ENCODE assay signal across 19 mouse cellular contexts in genomic region chr3:34008191-34008590, GRCm38 (mm10). TPM values are rescaled to one million over a fixed set of nuclear protein-coding genes. Genes with fewer than 3 reads are reported as not detected.
DNase-seq lines count a peak whose midpoint lies in the region; ATAC-seq and TF ChIP-seq lines count a peak whose summit lies in the region.
"Had no signal": no experiment of that assay in that cellular context is flagged by ENCODE, and none has a peak within 500 bp of the region (broad histone marks: within the 10 kb centered on the region; RNA-seq: fewer than 3 reads in every experiment).

No protein-coding gene starts in this region.

- no peaks in the 10 kb centered on the region for H3K9me3 ChIP-seq in heart, embryonic 12.5 days (replicated peaks)
- no peaks in the 10 kb centered on the region for H3K9me3 ChIP-seq in midbrain, embryonic 11.5 days (ENCODE audit: control insufficient read depth, low read length)
- H3K9me3 ChIP-seq: embryonic facial prominence, embryonic 15.5 days; forebrain, embryonic 13.5 days; G1E; hindbrain, embryonic 12.5 days; lung, embryonic 15.5 days; neural tube, embryonic 13.5 days had no signal

- H3K36me3 ChIP-seq in heart, embryonic 12.5 days: no peaks in the 10 kb centered on the region
- no peaks in the 10 kb centered on the region for H3K36me3 ChIP-seq in midbrain, embryonic 11.5 days (ENCODE audit: control insufficient read depth, insufficient read depth, low read length)
- H3K36me3 ChIP-seq: embryonic facial prominence, embryonic 15.5 days; G1E; hindbrain, embryonic 12.5 days; lung, embryonic 15.5 days; neural tube, embryonic 13.5 days had no signal

- 41% methylated on average over 6 of the region's 6 CpGs for WGBS in heart, embryonic 12.5 days
- 85% methylated on average over 6 of the region's 6 CpGs for WGBS in midbrain, embryonic 11.5 days

- TF ChIP-seq CTCF in left cerebral cortex, adult 2 months (IDR thresholded peaks at IDR 0.05): no peak

- H3K27me3 ChIP-seq in heart, embryonic 12.5 days (replicated peaks): no peaks in the 10 kb centered on the region
- H3K27me3 ChIP-seq in midbrain, embryonic 11.5 days (ENCODE audit: control insufficient read depth, insufficient read depth, low read length): no peaks in the 10 kb centered on the region
- H3K27me3 ChIP-seq: embryonic facial prominence, embryonic 15.5 days; forebrain, embryonic 13.5 days; hindbrain, embryonic 12.5 days; lung, embryonic 15.5 days; megakaryocyte, embryonic 14.5 days; neural tube, embryonic 13.5 days had no signal

- intact Hi-C loops in left cerebral cortex, adult 2 months (cut with DNase I): no loop called here

- peak; percentile 79 for DNase-seq in adrenal gland, adult 2 months
- DNase-seq in adrenal gland, postnatal 4 days (ENCODE audit: low spot score in 2 of 2): no peak
- peak; percentile 15 for DNase-seq in ovary, adult 18-20 months (ENCODE audit: low spot score)
- no peak for DNase-seq in ovary, postnatal 36 days (ENCODE audit: low spot score)
- DNase-seq in skeletal muscle tissue, adult 2 months (ENCODE audit: low read depth, low spot score): peak; percentile 49
- DNase-seq in midbrain, embryonic 11.5 days (ENCODE audit: low spot score, missing footprints): no peak
- DNase-seq in left cerebral cortex, adult 2 months (ENCODE audit: extremely low spot score in 1 of 2, low spot score in 2 of 2): no peak
- DNase-seq: cerebellum, postnatal 36 days; kidney, adult 18-20 months; kidney, postnatal 4 days; right cerebral cortex, adult 18-20 months had no signal

- H3K4me2 ChIP-seq in heart, embryonic 12.5 days: no peak overlapping the region
- H3K4me2 ChIP-seq in midbrain, embryonic 11.5 days: no peak overlapping the region
- H3K4me2 ChIP-seq: embryonic facial prominence, embryonic 15.5 days; forebrain, embryonic 13.5 days; hindbrain, embryonic 12.5 days; lung, embryonic 15.5 days; neural tube, embryonic 13.5 days had no signal

- peak; percentile 63; the same call in 1 of the 2 replicates for ATAC-seq in heart, embryonic 12.5 days (ENCODE audit: insufficient number of reproducible peaks, low FRiP score)
- no peak for ATAC-seq in midbrain, embryonic 11.5 days (ENCODE audit: low FRiP score)
- ATAC-seq: forebrain, embryonic 13.5 days had no signal

- peak overlapping the region; percentile 30; the same call in 1 of the 2 replicates for H3K27ac ChIP-seq in heart, embryonic 12.5 days (ENCODE audit: poor library complexity, severe bottlenecking)
- H3K27ac ChIP-seq in midbrain, embryonic 11.5 days (ENCODE audit: low read depth, low read length): no peak overlapping the region
- no peak overlapping the region for H3K27ac ChIP-seq in left cerebral cortex, adult 2 months
- H3K27ac ChIP-seq: embryonic facial prominence, embryonic 15.5 days; forebrain, embryonic 13.5 days; hindbrain, embryonic 12.5 days; lung, embryonic 15.5 days; neural tube, embryonic 13.5 days had no signal

- H3K4me3 ChIP-seq in heart, embryonic 12.5 days: no peak overlapping the region
- H3K4me3 ChIP-seq in midbrain, embryonic 11.5 days (ENCODE audit: low read depth, low read length): no peak overlapping the region
- no peak overlapping the region for H3K4me3 ChIP-seq in left cerebral cortex, adult 2 months
- H3K4me3 ChIP-seq: embryonic facial prominence, embryonic 15.5 days; forebrain, embryonic 13.5 days; hindbrain, embryonic 12.5 days; lung, embryonic 15.5 days; megakaryocyte, embryonic 14.5 days; neural tube, embryonic 13.5 days had no signal

- H3K4me1 ChIP-seq in heart, embryonic 12.5 days (replicated peaks): peaks cover 6% of the 10 kb centered on the region
- no peaks in the 10 kb centered on the region for H3K4me1 ChIP-seq in midbrain, embryonic 11.5 days (ENCODE audit: control insufficient read depth, insufficient read depth, low read length)
- H3K4me1 ChIP-seq: embryonic facial prominence, embryonic 15.5 days; forebrain, embryonic 13.5 days; hindbrain, embryonic 12.5 days; lung, embryonic 15.5 days; megakaryocyte, embryonic 14.5 days; neural tube, embryonic 13.5 days had no signal

- H3K9ac ChIP-seq in heart, embryonic 12.5 days: no peak overlapping the region
- H3K9ac ChIP-seq in midbrain, embryonic 11.5 days (ENCODE audit: low read length): no peak overlapping the region
- H3K9ac ChIP-seq: embryonic facial prominence, embryonic 15.5 days; forebrain, embryonic 13.5 days; hindbrain, embryonic 12.5 days; lung, embryonic 15.5 days; neural tube, embryonic 13.5 days had no signal

RNA-seq across cellular contexts. Expression of gene Fxr1, which starts 11.6 kb away (rescaled TPM):
- total RNA-seq in adrenal gland, adult 2 months (2021): 100 to 1,000 TPM in 1 of 2 experiments, 10 to 100 TPM in 1; 98.9 to 153 TPM
- 2.7 and 2.9 TPM in 2 replicates for polyA plus RNA-seq in adrenal gland, adult 2 months (2012; rRNA removed)
- total RNA-seq in adrenal gland, postnatal 4 days (2021): 100 to 1,000 TPM; 132 to 138 TPM
- 76.1 and 79.7 TPM in 2 replicates for polyA plus RNA-seq in heart, embryonic 12.5 days (2016; fragmentation: Nextera tagmentation; extraction: Ambion mirVana)
- 72.9 and 78.5 TPM in 2 replicates for polyA plus RNA-seq in midbrain, embryonic 11.5 days (2014; fragmentation: Nextera tagmentation; extraction: Ambion mirVana)
- 10 to 100 TPM; 73.3 to 77.4 TPM for total RNA-seq in left cerebral cortex, adult 2 months (2021)

Comparison
In these comparisons a context has a peak if more than half of its experiments do, and no peak if none do; other contexts are left out.
1. DNase-seq: peak in adrenal gland, adult 2 months (single experiment), ovary, adult 18-20 months (single experiment) and skeletal muscle tissue, adult 2 months (single experiment); none in adrenal gland, postnatal 4 days (0 of 2), ovary, postnatal 36 days (single experiment), midbrain, embryonic 11.5 days (single experiment) and left cerebral cortex, adult 2 months (0 of 2).